Mouse (Mus musculus): ENCODE results near the gene Pitpna.

- TF ChIP-seq CTCF (IDR thresholded peaks at IDR 0.05; ENCODE audit: borderline replicate concordance, extremely low read depth, insufficient read depth, insufficient read length): no peak
- TF ChIP-seq POLR2A (IDR thresholded peaks at IDR 0.05; ENCODE audit: borderline replicate concordance, extremely low read depth, insufficient read depth, insufficient read length, poor library complexity, severe bottlenecking): no peak
Measured at GRCm38 (mm10) chr11:75669176-75669852, 81.4 kb downstream of the Pitpna start.
